Mouse (Mus musculus) limb, embryonic 15.5 days (tissue): ENCODE data around the gene Cenpa. TPM values are rescaled to one million over a fixed set of nuclear protein-coding genes. Genes with fewer than 3 reads are reported as not detected.

ENCODE experiments used
- ATAC-seq: fragments of 200-750 bp; cut with Nextera tagmentation; 2 replicates; pipeline ENCODE4 v1.8.0; 2017; ENCODE audit warnings: low read depth, moderate TSS enrichment; ENCODE audit not compliant: insufficient number of reproducible peaks, low FRiP score, low TSS enrichment
- H3K27ac ChIP-seq: fragments of 300-500 bp; sonication (generic); 2 replicates; pipeline ENCODE4 v1.5.1; 2015; ENCODE audit warnings: moderate library complexity, mild to moderate bottlenecking, inconsistent platforms
- H3K27me3 ChIP-seq: fragments of 300-500 bp; sonication (generic); 2 replicates; pipeline ENCODE4 v1.6.1; 2015; ENCODE audit warnings: inconsistent platforms
- H3K36me3 ChIP-seq: fragments of 300-500 bp; sonication (generic); 2 replicates; pipeline ENCODE4 v1.6.1; 2015; ENCODE audit warnings: inconsistent platforms
- H3K4me1 ChIP-seq: fragments of 300-500 bp; sonication (generic); 2 replicates; pipeline ENCODE4 v1.6.1; 2015; ENCODE audit warnings: inconsistent platforms
- H3K4me2 ChIP-seq: fragments of 300-500 bp; sonication (generic); 2 replicates; pipeline ENCODE4 v1.6.1; 2015; ENCODE audit warnings: mild to moderate bottlenecking, inconsistent platforms
- H3K4me3 ChIP-seq: fragments of 300-500 bp; sonication (generic); 2 replicates; pipeline ENCODE4 v1.5.1; 2015; ENCODE audit warnings: mild to moderate bottlenecking, inconsistent platforms
- H3K9ac ChIP-seq: fragments of 300-500 bp; sonication (generic); 2 replicates; pipeline ENCODE4 v1.6.1; 2015; ENCODE audit warnings: inconsistent platforms
- H3K9me3 ChIP-seq: fragments of 300-500 bp; sonication (generic); 2 replicates; pipeline ENCODE4 v1.6.1; 2016; ENCODE audit warnings: inconsistent platforms
- WGBS: fragments of 180-500 bp; shearing (Covaris S2); methylation state at CpG from one replicate; pipeline ENCODE4 v1.1.7; 2015; 5-methylcytosine and 5-hydroxymethylcytosine counted together
- polyA plus RNA-seq: library from polyadenylated mRNA; unstranded; fragments of >200 nt; fragmentation: Nextera tagmentation; extraction: Ambion mirVana; gene quantifications from 2 replicates; pipeline ENCODE4 v1.2.1, GENCODE M21; 2015

Cenpa gene
- polyA plus RNA-seq, result 213 and 217 TPM in 2 replicates

- peak within 1 kb of the TSS; percentile 72 for H3K4me2 ChIP-seq
- WGBS, result under 1% methylated on average over 40 of the region's 40 CpGs
- no peaks in the 10 kb centered on the region for H3K9me3 ChIP-seq
- peaks cover 8% of the 10 kb centered on the region; the same call in 1 of the 2 replicates for H3K36me3 ChIP-seq
- H3K9ac ChIP-seq, result peak within 1 kb of the TSS; percentile 50
- H3K27ac ChIP-seq, result peak within 1 kb of the TSS; percentile 88
- H3K4me3 ChIP-seq, result peak within 1 kb of the TSS; percentile 74
- peak; percentile 91 for ATAC-seq
- H3K27me3 ChIP-seq, result no peaks in the 10 kb centered on the region
- peaks cover 19% of the 10 kb centered on the region for H3K4me1 ChIP-seq
These were observed at the start of gene Cenpa for GRCm38 (mm10) chr5:30666391-30667195. Cenpa (plus strand) TSS chr5:30666777.

- H3K4me1 ChIP-seq, result peaks cover 28% of the 10 kb centered on the region
- no peak overlapping the region for H3K4me2 ChIP-seq
- ATAC-seq, result no peak
- no peak overlapping the region for H3K27ac ChIP-seq
- 23% methylated on average over 3 of the region's 3 CpGs for WGBS
- peaks cover 34% of the 10 kb centered on the region for H3K27me3 ChIP-seq
- H3K9ac ChIP-seq, result no peak overlapping the region
- H3K4me3 ChIP-seq, result no peak overlapping the region
- H3K36me3 ChIP-seq, result no peaks in the 10 kb centered on the region
- H3K9me3 ChIP-seq, result no peaks in the 10 kb centered on the region
These were observed 49.2 kb upstream of the Cenpa start for GRCm38 (mm10) chr5:30617357-30617756.

GRCm38 (mm10) chr5:30617851-30618250 is 48.7 kb upstream of the Cenpa start:
- H3K36me3 ChIP-seq, result no peaks in the 10 kb centered on the region
- peaks cover 39% of the 10 kb centered on the region for H3K27me3 ChIP-seq
- ATAC-seq, result no peak
- no peak overlapping the region for H3K27ac ChIP-seq
- H3K9ac ChIP-seq, result no peak overlapping the region
- no peaks in the 10 kb centered on the region for H3K9me3 ChIP-seq
- no peak overlapping the region for H3K4me2 ChIP-seq
- H3K4me3 ChIP-seq, result no peak overlapping the region
- H3K4me1 ChIP-seq, result peaks cover 33% of the 10 kb centered on the region
- 39% methylated on average over 11 of the region's 11 CpGs for WGBS

- no peaks in the 10 kb centered on the region for H3K36me3 ChIP-seq
- no peak overlapping the region for H3K4me2 ChIP-seq
- no peaks in the 10 kb centered on the region for H3K9me3 ChIP-seq
- H3K4me1 ChIP-seq, result peaks cover 37% of the 10 kb centered on the region
- H3K27ac ChIP-seq, result no peak overlapping the region
- H3K4me3 ChIP-seq, result no peak overlapping the region
- WGBS, result 78% methylated on average over 8 of the region's 8 CpGs
- H3K27me3 ChIP-seq, result peaks cover 40% of the 10 kb centered on the region
- ATAC-seq, result no peak
- H3K9ac ChIP-seq, result no peak overlapping the region
These were observed 48.1 kb upstream of the Cenpa start for GRCm38 (mm10) chr5:30618376-30619003.

DNA sequence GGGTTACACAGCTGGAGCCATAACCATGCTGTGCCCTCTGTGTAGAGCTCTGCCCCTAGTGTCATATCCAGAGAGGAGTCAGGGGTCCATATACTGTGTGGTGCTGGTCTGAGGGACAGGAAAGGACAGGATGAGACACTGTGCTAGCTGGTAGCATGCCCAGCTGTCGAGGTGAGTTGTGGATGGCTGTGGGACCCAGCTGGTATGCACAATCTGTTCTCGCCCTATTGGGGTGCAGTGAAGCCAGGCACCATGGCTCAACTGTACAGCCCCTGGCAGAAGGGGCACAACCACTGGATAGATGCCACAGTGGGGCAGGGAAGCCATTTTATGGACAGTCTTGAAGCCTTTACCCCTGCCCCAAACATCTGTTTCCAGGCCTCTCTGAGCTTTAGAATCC is 47.4 kb upstream of the Cenpa start:
- Histone ChIP-seq H3K4me3 (no peak overlapping the region), H3K36me3 (no peaks in the 10 kb centered on the region), H3K9ac (no peak overlapping the region), H3K4me1 (peaks cover 32% of the 10 kb centered on the region), H3K4me2 (no peak overlapping the region), H3K27me3 (peaks cover 44% of the 10 kb centered on the region), H3K9me3 (no peaks in the 10 kb centered on the region), H3K27ac (no peak overlapping the region)
- 79% methylated on average over 2 of the region's 2 CpGs for WGBS
- ATAC-seq, result no peak

- Histone ChIP-seq H3K36me3 (no peaks in the 10 kb centered on the region), H3K4me3 (no peak overlapping the region), H3K27me3 (peaks cover 46% of the 10 kb centered on the region), H3K27ac (no peak overlapping the region), H3K9ac (no peak overlapping the region), H3K9me3 (no peaks in the 10 kb centered on the region), H3K4me2 (no peak overlapping the region), H3K4me1 (peaks cover 22% of the 10 kb centered on the region)
- 96% methylated on average over 20 of the region's 20 CpGs for WGBS
- ATAC-seq, result no peak
These were observed 46.0 kb upstream of the Cenpa start for GRCm38 (mm10) chr5:30620567-30620966.

- H3K4me3 ChIP-seq, result no peak overlapping the region
- no peak for ATAC-seq
- no peak overlapping the region for H3K4me2 ChIP-seq
- 92% methylated on average over 9 of the region's 9 CpGs for WGBS
- H3K27ac ChIP-seq, result no peak overlapping the region
- no peak overlapping the region for H3K9ac ChIP-seq
- H3K27me3 ChIP-seq, result peaks cover 46% of the 10 kb centered on the region
- no peaks in the 10 kb centered on the region for H3K9me3 ChIP-seq
- peaks cover 22% of the 10 kb centered on the region for H3K4me1 ChIP-seq
- no peaks in the 10 kb centered on the region for H3K36me3 ChIP-seq
These were observed 45.3 kb upstream of the Cenpa start for GRCm38 (mm10) chr5:30621211-30621790.

DNA sequence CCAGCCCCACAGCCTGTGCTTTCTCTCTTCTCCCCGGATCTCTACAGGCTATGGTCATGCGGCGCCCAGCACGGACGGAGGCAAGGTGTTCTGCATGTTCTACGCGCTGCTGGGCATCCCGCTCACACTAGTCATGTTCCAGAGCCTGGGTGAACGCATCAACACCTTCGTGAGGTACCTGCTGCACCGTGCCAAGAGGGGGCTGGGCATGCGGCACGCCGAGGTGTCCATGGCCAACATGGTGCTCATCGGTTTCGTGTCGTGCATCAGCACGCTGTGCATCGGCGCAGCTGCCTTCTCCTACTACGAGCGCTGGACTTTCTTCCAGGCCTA is 44.8 kb upstream of the Cenpa start:
- no peak for ATAC-seq
- 49% methylated on average over 22 of the region's 22 CpGs for WGBS
- H3K9ac ChIP-seq, result no peak overlapping the region
- H3K36me3 ChIP-seq, result no peaks in the 10 kb centered on the region
- H3K27me3 ChIP-seq, result peaks cover 46% of the 10 kb centered on the region
- no peaks in the 10 kb centered on the region for H3K9me3 ChIP-seq
- no peak overlapping the region for H3K27ac ChIP-seq
- H3K4me1 ChIP-seq, result peaks cover 19% of the 10 kb centered on the region
- peak overlapping the region; percentile 88 for H3K4me2 ChIP-seq
- peak overlapping the region; percentile 43 for H3K4me3 ChIP-seq

DNA sequence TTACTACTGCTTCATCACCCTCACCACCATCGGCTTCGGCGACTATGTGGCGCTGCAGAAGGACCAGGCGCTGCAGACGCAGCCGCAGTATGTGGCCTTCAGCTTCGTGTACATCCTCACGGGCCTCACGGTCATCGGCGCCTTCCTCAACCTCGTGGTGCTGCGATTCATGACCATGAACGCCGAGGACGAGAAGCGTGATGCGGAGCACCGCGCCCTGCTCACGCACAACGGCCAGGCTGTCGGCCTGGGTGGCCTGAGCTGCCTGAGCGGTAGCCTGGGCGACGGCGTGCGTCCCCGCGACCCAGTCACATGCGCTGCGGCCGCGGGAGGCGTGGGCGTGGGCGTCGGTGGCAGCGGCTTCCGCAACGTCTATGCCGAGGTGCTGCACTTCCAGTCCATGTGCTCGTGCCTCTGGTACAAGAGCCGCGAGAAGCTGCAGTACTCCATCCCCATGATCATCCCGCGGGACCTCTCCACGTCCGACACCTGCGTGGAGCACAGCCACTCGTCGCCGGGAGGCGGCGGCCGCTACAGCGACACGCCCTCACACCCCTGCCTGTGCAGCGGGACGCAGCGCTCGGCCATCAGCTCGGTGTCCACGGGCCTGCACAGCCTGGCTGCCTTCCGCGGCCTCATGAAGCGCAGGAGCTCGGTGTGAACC is 44.3 kb upstream of the Cenpa start:
- H3K9ac ChIP-seq, result peak overlapping the region; percentile 31; the same call in 1 of the 2 replicates
- peak overlapping the region; percentile 88 for H3K4me2 ChIP-seq
- WGBS, result 4% methylated on average over 69 of the region's 69 CpGs
- peak overlapping the region; percentile 43 for H3K4me3 ChIP-seq
- peaks cover 19% of the 10 kb centered on the region for H3K4me1 ChIP-seq
- no peaks in the 10 kb centered on the region for H3K9me3 ChIP-seq
- H3K36me3 ChIP-seq, result no peaks in the 10 kb centered on the region
- ATAC-seq, result 0 out of 2 replicates have a peak, but pooled peaks have one; percentile 2
- no peak overlapping the region for H3K27ac ChIP-seq
- H3K27me3 ChIP-seq, result peaks cover 46% of the 10 kb centered on the region

- 3% methylated on average over 10 of the region's 10 CpGs for WGBS
- 0 out of 2 replicates have a peak, but pooled peaks have one; percentile 7 for ATAC-seq
- Histone ChIP-seq H3K4me1 (peaks cover 19% of the 10 kb centered on the region), H3K27me3 (peaks cover 44% of the 10 kb centered on the region), H3K36me3 (no peaks in the 10 kb centered on the region), H3K4me3 (peak overlapping the region; percentile 43), H3K9ac (peak overlapping the region; percentile 31; the same call in 1 of the 2 replicates), H3K27ac (no peak overlapping the region), H3K4me2 (peak overlapping the region; percentile 88), H3K9me3 (no peaks in the 10 kb centered on the region)
These were observed 43.8 kb upstream of the Cenpa start for GRCm38 (mm10) chr5:30622841-30623185.

DNA sequence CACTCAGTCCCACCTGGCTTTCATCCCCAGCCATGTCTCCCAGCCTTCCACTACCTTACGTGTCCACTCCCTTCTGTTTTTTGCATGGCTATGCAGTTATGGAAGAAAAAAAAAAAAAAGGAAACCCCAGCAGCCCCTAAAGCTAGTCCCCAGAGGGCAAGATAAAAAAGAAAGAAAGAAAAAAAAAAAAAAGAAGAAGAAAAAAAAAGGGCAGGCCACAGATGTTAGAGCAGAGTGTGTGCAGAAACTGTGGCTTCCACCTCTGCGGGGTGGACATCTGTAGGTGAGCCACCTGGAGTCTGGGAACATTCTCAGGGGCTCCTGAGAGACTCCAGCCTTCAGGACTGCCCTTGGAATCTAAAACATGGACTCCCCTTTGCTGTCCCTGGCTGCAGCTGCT is 43.2 kb upstream of the Cenpa start:
- Histone ChIP-seq H3K27me3 (peaks cover 38% of the 10 kb centered on the region), H3K9ac (no peak overlapping the region), H3K4me2 (peak overlapping the region; percentile 88; the same call in 1 of the 2 replicates), H3K4me1 (peaks cover 15% of the 10 kb centered on the region), H3K36me3 (no peaks in the 10 kb centered on the region), H3K27ac (no peak overlapping the region), H3K4me3 (peak overlapping the region; percentile 43; the same call in 1 of the 2 replicates), H3K9me3 (no peaks in the 10 kb centered on the region)
- ATAC-seq, result no peak
- WGBS, result 46% methylated on average over 2 of the region's 2 CpGs
